Mouse (Mus musculus): Measurements from ENCODE around the gene Mfsd4b5.

GRCm38 (mm10) chr10:40024554-40025428 is 38.3 kb upstream of the Mfsd4b5 start, which contains the start of gene Mfsd4b1:
- no peak for TF ChIP-seq CTCF (conservative IDR thresholded peaks at IDR 0.05; ENCODE audit: low read length)
- no peak for TF ChIP-seq NANOG (IDR thresholded peaks at IDR 0.05; ENCODE audit: borderline replicate concordance, low read length)

All from E14TG2a.4 (cell line).